Mouse (Mus musculus): ENCODE results near the gene Atp11b. TPM values are rescaled to one million over a fixed set of nuclear protein-coding genes. Genes with fewer than 3 reads are reported as not detected.

The Atp11b gene
- polyA plus RNA-seq, 1 experiment from 2014 or later, result 31.4 TPM

DNA sequence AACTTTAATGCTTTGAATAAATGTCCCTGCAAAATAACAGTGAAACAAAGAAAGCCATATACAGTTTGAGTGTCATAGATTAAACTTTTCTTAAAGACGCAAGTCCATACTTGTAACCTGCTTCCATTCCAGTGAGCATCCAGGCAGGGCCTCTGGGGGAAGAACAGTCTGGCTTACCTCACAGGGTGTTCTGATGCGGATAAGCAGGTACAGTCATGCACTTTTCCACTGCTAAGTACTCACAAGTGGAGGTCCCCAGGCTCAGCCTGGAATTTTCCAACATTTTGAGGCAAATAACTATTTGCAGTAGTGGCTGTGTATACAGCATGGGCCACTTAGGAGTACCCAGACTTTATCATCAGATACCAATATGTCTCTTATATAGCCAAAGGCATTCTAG, 144.0 kb downstream of the Atp11b start:
- Histone ChIP-seq H3K36me3 (ENCODE audit: insufficient read depth, low read length) (peaks cover 10% of the 10 kb centered on the region), H3K4me3 (ENCODE audit: low read length) (no peak overlapping the region), H3K9me3 (ENCODE audit: low read length) (peaks cover 3% of the 10 kb centered on the region; the same call in 1 of the 2 replicates), H3K9ac (replicated peaks; ENCODE audit: low read length) (no peak overlapping the region), H3K4me1 (ENCODE audit: insufficient read depth, low read length) (no peaks in the 10 kb centered on the region), H3K4me2 (replicated peaks; ENCODE audit: low read depth, low read length) (no peak overlapping the region), H3K27ac (ENCODE audit: low read length) (no peak overlapping the region), H3K27me3 (ENCODE audit: insufficient read depth, low read length) (no peaks in the 10 kb centered on the region)
- 90% methylated on average over 2 of the region's 2 CpGs for WGBS
- no peak for ATAC-seq (ENCODE audit: low FRiP score, low TSS enrichment)

DNA sequence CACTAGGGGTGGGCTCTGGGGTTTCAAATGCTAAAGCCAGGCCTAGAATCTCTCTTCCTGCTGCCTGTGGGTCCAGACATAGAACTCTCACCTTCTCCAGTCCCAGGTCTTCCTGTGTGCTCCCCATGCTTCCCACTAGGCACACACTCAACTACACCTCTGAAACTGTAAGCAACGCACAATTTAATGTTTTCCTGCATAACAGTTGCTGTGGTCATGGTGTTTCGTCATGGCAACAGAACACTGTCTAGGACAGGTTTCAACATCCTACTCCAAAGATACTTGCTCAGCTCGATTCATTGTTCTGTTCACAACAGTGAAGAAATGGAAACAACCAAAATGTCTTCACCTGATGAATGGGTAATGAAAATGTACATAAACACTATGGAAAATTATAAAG, 145.2 kb downstream of the Atp11b start:
- no peak overlapping the region for H3K9ac ChIP-seq (replicated peaks; ENCODE audit: low read length)
- peaks cover 10% of the 10 kb centered on the region for H3K36me3 ChIP-seq (ENCODE audit: insufficient read depth, low read length)
- no peak for ATAC-seq (ENCODE audit: low FRiP score, low TSS enrichment)
- H3K27me3 ChIP-seq (ENCODE audit: insufficient read depth, low read length), result no peaks in the 10 kb centered on the region
- H3K9me3 ChIP-seq (ENCODE audit: low read length), result peaks cover 3% of the 10 kb centered on the region; the same call in 1 of the 2 replicates
- 96% methylated on average over 3 of the region's 3 CpGs for WGBS
- no peak overlapping the region for H3K4me2 ChIP-seq (replicated peaks; ENCODE audit: low read depth, low read length)
- no peaks in the 10 kb centered on the region for H3K4me1 ChIP-seq (ENCODE audit: insufficient read depth, low read length)
- H3K4me3 ChIP-seq (ENCODE audit: low read length), result no peak overlapping the region
- no peak overlapping the region for H3K27ac ChIP-seq (ENCODE audit: low read length)

- Histone ChIP-seq H3K4me2 (replicated peaks; ENCODE audit: low read depth, low read length) (no peak overlapping the region), H3K9me3 (ENCODE audit: low read length) (peaks cover 3% of the 10 kb centered on the region; the same call in 1 of the 2 replicates), H3K27ac (ENCODE audit: low read length) (no peak overlapping the region), H3K9ac (replicated peaks; ENCODE audit: low read length) (no peak overlapping the region), H3K4me1 (ENCODE audit: insufficient read depth, low read length) (no peaks in the 10 kb centered on the region), H3K36me3 (ENCODE audit: insufficient read depth, low read length) (peaks cover 13% of the 10 kb centered on the region), H3K27me3 (ENCODE audit: insufficient read depth, low read length) (no peaks in the 10 kb centered on the region), H3K4me3 (ENCODE audit: low read length) (no peak overlapping the region)
- 89% methylated on average over 5 of the region's 5 CpGs for WGBS
- no peak for ATAC-seq (ENCODE audit: low FRiP score, low TSS enrichment)
Measured at GRCm38 (mm10) chr3:35900555-35901204, 146.8 kb downstream of the Atp11b start.

Other genes with a start within 250 kb of the Atp11b start
- 90.3 and 90.9 TPM in 2 replicates for gene Dcun1d1, start 183.3 kb downstream of the Atp11b start, polyA plus RNA-seq (2015; fragmentation: Nextera tagmentation; extraction: Ambion mirVana)
- 73.7 and 74.8 TPM in 2 replicates for gene Mccc1, start 246.6 kb downstream of the Atp11b start, polyA plus RNA-seq (2015; fragmentation: Nextera tagmentation; extraction: Ambion mirVana)